Mouse (Mus musculus) midbrain, embryonic 10.5 days (tissue): ENCODE measurements around the gene Tmem198. TPM values are rescaled to one million over a fixed set of nuclear protein-coding genes. Genes with fewer than 3 reads are reported as not detected.

Experiments
- DNase-seq: peaks from one replicate; pipeline ENCODE4 v3.0.0-alpha.2; 2017; ENCODE audit warnings: low spot score
- H3K27ac ChIP-seq: fragments of 300-500 bp; sonication (generic); replicated peaks from 2 replicates; pipeline ENCODE4 v1.5.1; 2016; ENCODE audit warnings: mild to moderate bottlenecking
- H3K27me3 ChIP-seq: fragments of 300-500 bp; sonication (generic); 2 replicates; pipeline ENCODE4 v1.6.1; 2016; ENCODE audit warnings: low read depth, mild to moderate bottlenecking; ENCODE audit not compliant: poor library complexity, severe bottlenecking
- H3K36me3 ChIP-seq: fragments of 300-500 bp; sonication (generic); 2 replicates; pipeline ENCODE4 v1.6.1; 2016; ENCODE audit warnings: mild to moderate bottlenecking, moderate library complexity
- H3K4me1 ChIP-seq: fragments of 300-500 bp; sonication (generic); 2 replicates; pipeline ENCODE4 v1.6.1; 2016
- H3K4me3 ChIP-seq: fragments of 300-500 bp; sonication (generic); 2 replicates; pipeline ENCODE4 v1.5.1; 2016; ENCODE audit warnings: mild to moderate bottlenecking, moderate library complexity
- H3K9me3 ChIP-seq: fragments of 300-500 bp; sonication (generic); replicated peaks from 2 replicates; pipeline ENCODE4 v1.6.1; 2016; ENCODE audit warnings: mild to moderate bottlenecking
- WGBS: fragments of 180-500 bp; shearing (Covaris S2); methylation state at CpG from one replicate; pipeline ENCODE4 v1.1.7; 2016; 5-methylcytosine and 5-hydroxymethylcytosine counted together
- polyA plus RNA-seq: library from polyadenylated mRNA; unstranded; fragments of >200 nt; fragmentation: Nextera tagmentation; extraction: Ambion mirVana; gene quantifications from 2 replicates; pipeline ENCODE4 v1.2.1, GENCODE M21; 2016

The Tmem198 gene
- polyA plus RNA-seq, 1 experiment from 2014 or later = 9.9 TPM

- Histone ChIP-seq H3K36me3 (peaks cover 6% of the 10 kb centered on the region; the same call in 1 of the 2 replicates), H3K27ac (peak overlapping the region; percentile 91), H3K27me3 (peaks cover 78% of the 10 kb centered on the region), H3K9me3 (no peaks in the 10 kb centered on the region), H3K4me3 (peak overlapping the region; percentile 54), H3K4me1 (peaks cover 100% of the 10 kb centered on the region)
- DNase-seq = peak; percentile 67
- 2% methylated on average over 20 of the region's 20 CpGs for WGBS
Measured at GRCm38 (mm10) chr1:75446656-75447055, 32.7 kb upstream of the Tmem198 start.

- Histone ChIP-seq H3K36me3 (peaks cover under 1% of the 10 kb centered on the region; the same call in 1 of the 2 replicates), H3K4me3 (peak overlapping the region; percentile 54), H3K27ac (peak overlapping the region; percentile 91), H3K4me1 (peaks cover 99% of the 10 kb centered on the region), H3K27me3 (peaks cover 86% of the 10 kb centered on the region), H3K9me3 (no peaks in the 10 kb centered on the region)
- peak; percentile 67 for DNase-seq
- 2% methylated on average over 10 of the region's 10 CpGs for WGBS
Measured at GRCm38 (mm10) chr1:75447265-75448051, 31.9 kb upstream of the Tmem198 start.

- Histone ChIP-seq H3K36me3 (no peaks in the 10 kb centered on the region), H3K27me3 (peaks cover 92% of the 10 kb centered on the region), H3K4me1 (peaks cover 99% of the 10 kb centered on the region), H3K27ac (peak overlapping the region; percentile 91), H3K9me3 (no peaks in the 10 kb centered on the region), H3K4me3 (peak overlapping the region; percentile 54)
- WGBS = 3% methylated on average over 7 of the region's 7 CpGs
- DNase-seq = peak; percentile 57
Measured at GRCm38 (mm10) chr1:75448052-75448431, 31.3 kb upstream of the Tmem198 start.

GRCm38 (mm10) chr1:75448937-75449336 is 30.4 kb upstream of the Tmem198 start:
- DNase-seq = peak; percentile 72
- H3K27me3 ChIP-seq = peaks cover 92% of the 10 kb centered on the region
- H3K36me3 ChIP-seq = no peaks in the 10 kb centered on the region
- peaks cover 99% of the 10 kb centered on the region for H3K4me1 ChIP-seq
- peak overlapping the region; percentile 91 for H3K27ac ChIP-seq
- no peaks in the 10 kb centered on the region for H3K9me3 ChIP-seq
- H3K4me3 ChIP-seq = peak overlapping the region; percentile 54
- 0% methylated on average over 14 of the region's 14 CpGs for WGBS

GRCm38 (mm10) chr1:75449377-75450135 is 29.8 kb upstream of the Tmem198 start:
- Histone ChIP-seq H3K9me3 (no peaks in the 10 kb centered on the region), H3K36me3 (no peaks in the 10 kb centered on the region), H3K27me3 (peaks cover 92% of the 10 kb centered on the region), H3K4me1 (peaks cover 99% of the 10 kb centered on the region), H3K27ac (peak overlapping the region; percentile 91), H3K4me3 (peak overlapping the region; percentile 54)
- DNase-seq = peak; percentile 40
- WGBS = under 1% methylated on average over 8 of the region's 8 CpGs

GRCm38 (mm10) chr1:75450314-75451005 is 28.9 kb upstream of the Tmem198 start, which contains the start of gene Asic4:
Gene Asic4, plus strand, starts transcription at chr1:75450436.
- Histone ChIP-seq H3K27ac (peak within 1 kb of the TSS; percentile 91), H3K4me3 (peak within 1 kb of the TSS; percentile 54), H3K4me1 (peaks cover 96% of the 10 kb centered on the region), H3K27me3 (peaks cover 92% of the 10 kb centered on the region), H3K9me3 (no peaks in the 10 kb centered on the region), H3K36me3 (no peaks in the 10 kb centered on the region)
- WGBS = 2% methylated on average over 35 of the region's 35 CpGs
- peak; percentile 50 for DNase-seq

GRCm38 (mm10) chr1:75451900-75452299 is 27.4 kb upstream of the Tmem198 start:
- no peak for DNase-seq
- Histone ChIP-seq H3K36me3 (no peaks in the 10 kb centered on the region), H3K27ac (peak overlapping the region; percentile 91; the same call in 1 of the 2 replicates), H3K4me3 (peak overlapping the region; percentile 54), H3K27me3 (peaks cover 99% of the 10 kb centered on the region), H3K4me1 (peaks cover 96% of the 10 kb centered on the region), H3K9me3 (no peaks in the 10 kb centered on the region)
- 80% methylated on average over 5 of the region's 5 CpGs for WGBS

- H3K4me1 ChIP-seq = peaks cover 88% of the 10 kb centered on the region
Measured at GRCm38 (mm10) chr1:75455433-75455832, 23.9 kb upstream of the Tmem198 start.

GRCm38 (mm10) chr1:75455948-75456347 is 23.4 kb upstream of the Tmem198 start:
- Histone ChIP-seq H3K9me3 (no peaks in the 10 kb centered on the region), H3K4me3 (no peak overlapping the region), H3K36me3 (no peaks in the 10 kb centered on the region), H3K27ac (0 out of 2 replicates have a peak overlapping the region, but pooled peaks have one; percentile 19), H3K27me3 (peaks cover 99% of the 10 kb centered on the region), H3K4me1 (peaks cover 83% of the 10 kb centered on the region)
- DNase-seq = peak; percentile 12
- WGBS = 19% methylated on average over 5 of the region's 5 CpGs

More at GRCm38 (mm10) chr1:75455433-75455832, 23.9 kb upstream of the Tmem198 start:
- no peak for DNase-seq
- peaks cover 99% of the 10 kb centered on the region for H3K27me3 ChIP-seq
- H3K9me3 ChIP-seq = no peaks in the 10 kb centered on the region
- no peaks in the 10 kb centered on the region for H3K36me3 ChIP-seq
- WGBS = 78% methylated on average over 3 of the region's 3 CpGs
- H3K27ac ChIP-seq = 0 out of 2 replicates have a peak overlapping the region, but pooled peaks have one; percentile 19
- H3K4me3 ChIP-seq = no peak overlapping the region

- Histone ChIP-seq H3K27ac (peak overlapping the region; percentile 85), H3K36me3 (no peaks in the 10 kb centered on the region), H3K9me3 (no peaks in the 10 kb centered on the region), H3K27me3 (peaks cover 98% of the 10 kb centered on the region), H3K4me3 (peak overlapping the region; percentile 5; the same call in 1 of the 2 replicates), H3K4me1 (peaks cover 74% of the 10 kb centered on the region)
- 7% methylated on average over 14 of the region's 14 CpGs for WGBS
- DNase-seq = peak; percentile 48
Measured at GRCm38 (mm10) chr1:75456746-75457564, 22.4 kb upstream of the Tmem198 start.

- 1% methylated on average over 8 of the region's 10 CpGs for WGBS
- H3K27me3 ChIP-seq = peaks cover 94% of the 10 kb centered on the region
- H3K36me3 ChIP-seq = no peaks in the 10 kb centered on the region
- H3K9me3 ChIP-seq = no peaks in the 10 kb centered on the region
- DNase-seq = no peak
- peak overlapping the region; percentile 53 for H3K4me3 ChIP-seq
- peaks cover 71% of the 10 kb centered on the region for H3K4me1 ChIP-seq
- H3K27ac ChIP-seq = peak overlapping the region; percentile 85
Measured at GRCm38 (mm10) chr1:75457710-75458024, 21.7 kb upstream of the Tmem198 start.
